Mouse (Mus musculus) cerebellum, postnatal 36 days (tissue): ENCODE results near the gene Gas6.

Source experiments
- DNase-seq, 2 experiments: peaks; one replicate each; pipeline ENCODE4 v3.0.0; 2021 to 2022; ENCODE audit warnings: mixed read lengths in 2 of 2

Gas6 gene

DNA sequence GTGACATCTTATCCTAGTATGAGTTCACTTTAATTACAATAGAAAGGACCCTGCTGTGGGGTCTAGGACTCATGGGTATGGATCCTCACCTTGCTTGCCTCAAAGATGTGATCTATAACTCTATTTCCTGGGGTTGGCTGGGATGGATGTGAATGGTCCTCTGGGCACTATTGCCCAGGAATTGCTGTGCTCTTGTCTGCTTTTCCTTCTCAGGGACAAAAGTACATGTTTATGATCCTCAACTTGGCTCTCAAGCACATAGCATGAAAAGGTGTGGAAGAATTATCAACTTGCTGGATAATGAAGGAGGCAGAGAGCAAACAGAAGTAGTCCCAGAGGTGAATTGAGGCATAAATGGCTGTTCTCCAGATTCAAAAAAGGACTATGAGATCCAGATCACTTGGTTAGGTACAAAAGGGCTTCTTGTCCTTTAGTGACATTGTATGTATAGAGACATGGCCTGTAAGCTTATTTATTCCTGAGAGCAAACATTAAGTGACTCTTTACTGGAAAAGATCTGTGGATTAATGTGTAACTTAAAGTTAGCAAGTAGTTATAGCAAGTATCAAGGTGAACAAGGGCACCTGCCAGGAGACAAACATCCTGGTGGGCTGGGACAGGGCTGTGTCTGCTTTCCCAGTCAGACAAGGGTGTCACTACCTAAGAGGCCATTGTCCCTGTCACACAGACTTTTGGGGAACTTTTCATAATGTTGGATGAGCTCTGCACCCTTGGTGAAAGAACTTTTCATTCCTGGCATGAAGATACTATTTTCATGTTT, 10.8 kb upstream of the Gas6 start:
- DNase-seq: no peak

DNA sequence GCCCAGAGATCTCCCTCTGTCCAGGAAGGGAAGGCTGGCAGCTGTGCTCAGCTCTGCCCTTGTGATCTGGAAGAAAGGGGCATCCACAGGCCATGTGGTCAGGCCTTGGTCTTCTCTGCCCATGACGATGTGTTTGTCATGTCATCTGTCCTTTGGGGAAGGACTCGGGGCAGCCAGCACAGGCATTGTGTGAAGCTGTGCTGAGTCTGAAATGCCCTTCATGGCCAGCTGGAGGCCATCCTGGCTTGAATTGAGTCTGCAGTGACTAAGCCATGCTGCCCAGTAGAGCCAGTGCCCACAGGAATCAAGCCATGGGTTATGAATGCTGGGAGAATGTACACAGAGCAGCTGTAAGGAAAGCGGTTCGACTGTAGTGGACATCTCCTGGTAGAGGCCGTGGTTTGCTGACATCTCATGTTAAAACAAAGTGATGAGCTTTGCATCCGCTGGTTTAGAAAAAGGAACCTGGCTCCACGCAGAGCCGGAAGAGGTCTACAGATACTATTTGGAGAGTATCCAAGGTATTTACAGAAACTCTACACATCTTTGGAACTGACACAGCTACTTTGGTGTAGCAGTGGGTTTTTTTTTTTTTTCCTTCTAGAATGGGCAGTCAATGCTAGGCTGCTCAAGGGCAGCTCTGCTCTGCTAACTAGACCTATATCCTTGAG, 9.8 kb upstream of the Gas6 start:
- no peak for DNase-seq

DNA sequence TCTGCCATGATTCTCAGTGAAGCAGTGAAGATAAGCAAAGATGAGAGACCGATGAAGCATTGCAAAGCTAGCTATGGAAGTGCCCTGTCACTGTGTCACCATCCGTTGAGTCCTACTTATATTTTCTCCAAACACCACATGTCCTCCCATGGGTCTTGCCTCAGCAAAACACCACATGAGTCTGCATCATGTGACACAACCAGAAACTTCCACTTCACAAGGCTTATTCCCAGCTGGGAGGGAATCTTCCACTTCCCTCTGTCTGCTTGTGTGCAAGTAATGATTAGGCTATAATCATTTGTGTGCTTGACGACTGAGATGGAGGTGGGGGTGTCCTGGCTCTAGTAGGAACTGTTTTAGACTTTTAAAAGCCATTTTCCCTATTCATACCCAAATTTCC, 6.9 kb upstream of the Gas6 start:
- DNase-seq: no peak

DNA sequence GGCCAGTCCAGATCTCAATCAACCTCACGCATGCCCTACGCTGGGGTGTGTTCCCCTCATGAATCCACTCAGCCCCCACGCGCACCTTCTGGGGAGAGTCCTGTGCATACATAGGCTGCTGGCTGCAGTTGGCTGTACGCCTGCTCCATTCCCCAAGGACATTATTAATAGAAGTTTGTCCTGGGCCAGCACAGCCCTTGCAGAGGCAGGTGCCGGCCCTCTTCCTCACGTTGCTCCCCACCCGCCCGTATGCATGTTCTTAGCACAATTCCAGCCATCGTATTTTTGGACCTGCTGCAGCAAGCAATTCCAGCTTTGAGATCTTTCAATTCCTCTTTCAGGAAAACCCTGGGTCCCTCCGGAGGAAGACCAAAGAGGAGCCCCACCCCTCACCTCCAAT, 1.3 kb downstream of the Gas6 start:
- DNase-seq: no peak

DNA sequence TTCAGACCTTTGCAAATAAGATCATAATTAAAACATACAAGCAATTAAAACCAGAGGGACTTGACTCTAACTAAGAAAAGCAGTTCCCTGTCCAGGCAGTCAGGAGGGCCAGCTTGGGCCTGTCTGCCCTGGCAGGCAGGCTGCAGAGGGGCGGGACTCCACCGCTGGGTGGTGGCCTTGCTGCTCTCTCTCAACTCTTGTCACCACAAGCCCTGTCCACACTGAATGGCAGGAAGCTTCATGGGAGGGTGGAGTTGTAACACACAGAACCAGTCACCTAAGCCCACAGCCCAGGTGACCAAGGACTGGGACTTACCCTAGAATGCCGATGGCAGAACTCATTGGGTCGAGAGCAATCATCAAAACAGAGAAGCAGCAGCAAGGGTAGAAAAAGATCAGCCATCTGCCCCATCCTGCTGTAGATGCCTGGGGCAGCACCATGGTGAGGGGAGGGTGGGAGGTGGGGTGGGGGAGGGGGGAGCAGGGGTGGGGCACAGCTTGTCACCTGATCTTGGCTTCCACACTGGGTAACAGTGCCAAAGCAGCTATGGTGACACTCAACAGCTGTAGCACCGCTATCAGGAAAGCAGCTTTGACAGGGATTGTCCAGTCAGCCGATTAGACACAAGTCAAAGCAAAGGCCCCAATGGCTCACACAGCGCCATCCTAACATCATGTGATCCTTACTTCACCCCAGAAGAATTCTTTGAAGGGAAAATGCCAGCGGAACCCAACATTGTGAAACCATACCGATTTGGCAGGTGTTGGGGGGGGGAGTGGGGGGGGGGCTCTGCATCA, 1.9 kb downstream of the Gas6 start:
- DNase-seq: no peak

DNA sequence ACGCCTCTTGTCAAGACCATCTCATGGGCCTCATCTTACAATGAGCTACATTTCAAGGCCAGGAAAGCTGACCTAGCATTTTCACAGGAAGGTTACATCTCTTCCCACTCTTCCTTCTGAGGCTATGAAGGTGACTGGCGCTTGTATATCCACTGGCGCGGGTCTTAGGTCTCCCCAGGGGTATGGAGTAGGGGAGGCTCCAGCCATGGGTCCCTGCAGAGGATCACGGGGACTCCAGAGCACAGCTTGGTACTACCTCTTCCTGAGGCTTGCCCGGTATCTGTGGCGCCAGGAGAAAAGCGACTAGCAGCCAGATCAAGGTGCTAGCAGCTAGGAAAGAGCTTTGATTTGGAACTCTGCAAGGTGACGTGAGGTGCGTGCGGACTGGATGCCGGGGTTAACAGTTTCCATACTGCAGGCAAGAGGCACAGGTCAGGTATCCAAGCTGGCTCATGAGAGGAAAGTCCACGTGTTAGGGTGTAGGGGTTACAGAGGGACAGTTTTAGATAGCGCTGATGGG, 2.7 kb downstream of the Gas6 start:
- DNase-seq: no peak

DNA sequence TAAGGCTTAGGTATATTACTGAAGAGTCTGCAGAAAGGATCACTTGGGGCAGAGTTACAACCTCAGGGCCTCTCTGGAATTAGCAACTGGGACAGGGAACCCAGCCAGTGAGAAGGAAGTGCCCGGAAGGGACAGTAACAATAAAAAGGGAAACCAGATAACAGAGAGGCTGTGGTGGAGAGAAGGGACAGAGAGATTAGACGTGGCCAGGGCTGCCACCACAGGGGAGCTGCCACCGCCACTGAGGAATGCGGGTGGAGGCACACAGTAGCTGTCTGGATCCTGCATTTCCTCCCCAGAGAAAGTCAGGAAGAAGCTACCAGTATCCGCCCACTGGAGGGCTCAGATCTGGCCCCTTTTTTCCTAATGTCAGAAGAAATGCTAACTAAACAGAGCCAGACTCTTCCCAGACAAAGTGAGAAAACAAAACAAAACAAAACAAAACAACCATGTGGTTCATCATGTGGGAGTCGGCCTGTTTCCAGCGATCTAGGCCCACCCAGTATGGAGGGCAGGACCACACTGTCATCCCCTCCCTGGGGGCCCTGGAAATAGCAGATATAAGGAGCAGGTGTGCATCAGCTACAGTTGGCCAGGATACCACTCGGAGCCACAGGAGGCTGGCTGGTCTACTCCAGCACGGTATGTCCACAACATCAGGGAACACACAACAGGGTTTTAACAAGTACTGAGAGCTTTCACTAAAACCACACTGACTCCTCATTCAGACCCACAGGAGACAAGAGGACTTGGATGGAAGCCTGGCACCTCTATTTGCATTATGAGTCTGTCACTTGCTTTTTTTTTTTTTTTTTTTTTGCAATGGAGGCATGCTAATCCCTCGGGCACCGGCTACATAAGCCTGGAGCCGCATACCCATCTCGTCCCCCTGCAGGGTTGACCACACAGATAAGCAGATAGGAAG, 4.0 kb downstream of the Gas6 start:
- DNase-seq: no peak

DNA sequence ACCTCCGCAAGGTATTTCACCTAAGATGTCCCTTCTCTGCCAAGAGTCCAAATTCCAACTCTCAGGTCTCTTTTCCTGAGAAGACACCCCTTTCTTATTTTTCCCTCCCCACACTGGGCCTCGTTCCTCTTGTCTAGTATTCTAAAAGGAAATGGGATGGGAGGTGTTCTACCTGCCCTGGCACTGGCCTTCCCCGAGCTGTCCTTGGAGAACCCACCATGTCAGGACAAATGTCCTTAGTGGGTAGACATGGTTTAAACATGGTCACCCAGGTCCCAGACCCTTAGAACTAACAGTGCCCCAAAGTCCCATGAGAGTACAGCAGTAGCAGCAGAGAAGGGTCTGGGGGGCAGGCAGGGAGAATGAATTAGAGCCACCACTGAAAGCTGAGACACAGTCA, 4.9 kb downstream of the Gas6 start:
- no peak for DNase-seq

DNA sequence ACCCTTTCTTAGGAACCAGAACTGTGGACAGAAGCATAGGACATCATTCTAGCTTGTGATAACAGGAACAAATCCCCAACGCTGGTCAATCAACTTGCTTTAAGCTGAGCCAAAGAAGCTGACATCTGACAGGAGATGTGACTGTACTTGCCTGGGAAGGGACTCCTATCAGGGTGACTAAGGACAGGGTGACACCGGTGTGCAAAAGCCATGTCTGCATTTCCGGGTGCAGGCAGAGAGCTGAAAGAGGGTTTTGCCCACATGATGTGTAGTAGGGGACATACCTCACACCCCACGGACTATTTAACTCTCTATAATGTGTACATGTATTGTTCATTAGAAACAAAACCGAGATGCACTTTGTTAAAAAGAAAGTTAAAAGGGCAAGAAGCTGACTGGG, 11.1 kb downstream of the Gas6 start:
- no peak for DNase-seq

DNA sequence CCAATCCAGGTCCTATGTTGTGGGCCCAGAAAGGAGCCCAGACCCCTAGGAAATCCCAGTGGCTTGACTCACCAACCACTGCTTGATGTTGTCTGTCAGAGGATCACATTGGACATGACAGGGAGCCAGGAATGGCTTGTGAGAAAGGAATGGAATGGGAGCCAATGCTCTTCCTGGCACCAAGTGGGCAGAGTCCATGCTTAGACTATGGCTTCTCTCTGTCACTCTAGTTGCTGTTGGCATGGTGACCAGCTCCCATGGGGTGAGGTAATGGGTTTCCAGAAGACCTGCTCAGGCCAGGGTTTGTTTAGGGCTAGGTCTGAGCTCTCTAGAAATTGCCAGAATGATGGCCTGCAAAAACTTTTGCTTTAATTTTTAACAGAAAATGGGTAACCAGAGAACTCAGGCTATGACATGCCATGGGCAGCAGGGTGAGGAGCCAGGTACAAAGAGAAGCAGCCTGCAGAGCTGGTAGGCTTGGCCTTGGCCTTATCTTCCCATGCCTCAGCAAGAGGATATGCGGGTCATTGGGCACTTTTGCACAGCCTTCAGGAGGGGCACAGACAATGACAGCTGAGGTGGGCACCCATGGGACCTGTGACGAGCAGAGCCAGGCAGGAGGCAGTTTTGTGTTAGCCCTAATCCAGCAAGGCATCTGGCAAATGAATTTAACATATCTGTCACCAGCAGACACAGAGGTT, 12.0 kb downstream of the Gas6 start:
- peak; percentile 38 to 46 for DNase-seq

DNA sequence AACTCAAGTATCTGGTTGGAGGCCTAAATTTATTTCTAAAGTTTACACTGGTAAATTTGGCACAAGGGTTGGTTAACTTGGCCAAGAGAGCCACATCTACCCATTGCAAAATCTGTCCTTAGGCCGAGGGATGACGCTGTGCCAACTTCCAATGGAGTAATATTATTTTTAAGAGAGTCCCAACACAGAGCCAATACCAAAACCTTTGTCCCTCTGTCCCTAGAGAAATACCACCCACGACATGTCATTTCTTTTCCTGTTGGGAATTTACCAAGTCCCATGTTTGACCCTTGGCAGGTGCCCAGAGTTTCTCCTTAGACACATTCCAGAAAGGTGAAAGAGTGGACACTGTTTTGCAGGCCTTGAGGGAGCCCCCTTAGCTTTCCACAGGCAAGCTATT, 12.7 kb downstream of the Gas6 start:
- DNase-seq: no peak

DNA sequence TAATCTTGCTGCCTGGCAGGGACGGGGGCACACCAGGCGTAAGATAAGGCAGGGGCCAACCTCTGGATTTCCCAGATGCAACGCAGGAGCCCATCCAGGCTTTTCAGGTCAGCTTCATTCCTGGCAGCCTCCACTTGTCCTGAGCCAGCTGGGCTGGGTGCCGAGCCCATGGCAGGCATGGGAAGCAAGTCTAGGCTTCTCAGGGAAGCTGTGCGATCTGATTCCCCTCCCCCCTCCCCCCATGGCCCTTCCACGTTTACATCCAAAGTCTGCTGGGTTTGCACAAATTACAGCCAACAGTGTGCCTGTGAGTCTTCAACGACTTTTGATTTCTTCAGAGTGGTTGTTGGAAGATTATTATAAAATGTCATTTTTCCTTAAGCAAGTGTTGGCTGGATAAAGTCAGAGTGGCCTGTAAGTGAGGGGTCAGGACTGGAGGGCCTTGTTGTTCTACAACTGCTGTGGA, 13.2 kb downstream of the Gas6 start:
- no peak for DNase-seq

DNA sequence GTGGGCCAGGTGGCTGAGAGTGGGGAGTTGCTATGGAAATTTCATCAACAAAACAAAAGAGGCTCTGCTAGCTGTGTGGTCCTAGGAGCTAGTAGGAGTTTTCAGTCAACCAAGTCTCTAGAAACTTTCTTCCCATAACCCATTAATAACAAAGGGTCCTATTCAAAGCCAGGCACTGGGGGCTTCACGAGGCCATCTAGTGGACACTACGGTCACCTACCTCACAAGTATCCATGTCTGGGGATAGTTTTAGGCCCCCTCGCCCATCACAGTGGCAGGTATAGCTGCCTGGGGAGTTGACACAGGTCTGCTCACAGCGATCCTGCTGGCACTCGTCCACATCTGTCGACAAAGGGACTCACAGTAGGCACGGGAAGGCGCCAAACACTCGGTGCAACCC, 18.4 kb downstream of the Gas6 start:
- DNase-seq: no peak

DNA sequence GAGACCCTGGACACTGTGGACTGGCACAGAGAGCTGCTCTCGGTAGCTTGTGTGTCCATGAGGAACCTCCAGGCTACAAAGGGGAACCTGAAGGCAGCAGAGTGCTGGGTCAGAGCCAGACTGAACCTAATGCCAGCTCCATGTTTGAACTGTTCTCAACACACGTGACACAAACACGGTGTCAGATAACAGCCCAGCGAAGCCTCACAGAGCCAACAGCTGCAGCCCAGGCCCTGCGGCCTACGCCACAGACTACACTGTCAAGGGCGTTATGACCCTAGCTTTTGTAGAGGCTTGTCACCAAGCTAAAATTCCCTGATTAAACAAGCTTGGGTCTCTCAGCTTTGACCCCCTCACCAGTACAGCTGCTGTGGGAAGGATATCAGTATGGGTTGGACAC, 22.0 kb downstream of the Gas6 start:
- no peak for DNase-seq

DNA sequence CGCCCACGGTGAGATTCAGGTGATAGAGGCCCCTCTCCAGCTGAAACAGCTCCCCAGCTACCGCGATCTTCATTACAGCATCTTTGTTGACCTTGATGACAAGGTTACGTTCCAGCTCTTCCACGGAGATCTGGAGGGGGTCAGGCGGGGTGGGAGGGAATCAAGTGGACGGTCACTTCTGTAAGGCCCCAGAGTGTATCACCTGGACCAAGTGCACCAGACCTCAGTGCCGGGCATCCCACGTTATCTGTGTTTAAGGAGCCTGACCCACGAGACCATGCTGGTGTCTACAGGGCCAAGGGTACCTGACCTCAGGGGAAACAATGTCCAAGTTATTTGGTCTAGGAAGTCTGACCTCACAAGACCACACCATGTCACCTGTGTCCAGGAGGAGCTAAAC, 22.8 kb downstream of the Gas6 start:
- DNase-seq: no peak

DNA sequence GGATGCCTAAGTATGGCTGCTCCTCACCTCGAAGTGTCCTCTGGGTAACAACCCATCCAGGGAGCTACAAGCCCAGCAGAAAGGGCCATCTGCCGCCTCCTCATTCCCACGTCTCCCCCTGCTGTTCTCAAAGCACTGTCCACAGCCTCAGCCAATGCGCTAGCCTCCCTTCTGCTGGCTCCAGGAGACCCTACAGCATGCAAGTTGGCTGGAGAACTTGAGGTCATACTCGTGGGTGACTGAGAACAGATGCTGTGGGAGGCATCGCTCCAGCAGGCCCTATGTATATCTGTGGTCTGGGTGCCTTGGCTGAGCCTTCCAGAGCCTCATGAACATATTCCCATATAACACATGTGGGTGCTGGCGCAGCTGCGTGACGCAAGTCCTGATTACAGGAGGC, 25.6 kb downstream of the Gas6 start:
- DNase-seq: no peak

DNA sequence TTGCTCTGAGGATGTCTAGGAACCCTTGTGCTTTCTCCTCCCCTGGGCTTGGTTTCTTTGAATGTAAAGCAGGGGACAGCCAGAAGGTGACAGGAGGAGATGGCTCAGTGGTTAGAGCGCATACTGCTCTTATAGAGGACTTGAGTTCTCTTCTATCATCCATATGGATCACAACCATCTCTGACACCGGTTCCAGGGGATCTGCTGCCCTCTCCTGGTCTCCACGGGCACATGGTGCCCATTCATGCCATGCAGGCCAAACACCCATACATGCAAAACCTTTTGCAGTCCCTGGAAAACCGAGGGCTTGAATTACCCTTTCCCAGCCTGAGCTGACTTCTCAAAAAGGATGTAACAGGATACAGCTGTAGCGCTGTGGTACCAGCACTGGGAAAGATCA, 27.3 kb downstream of the Gas6 start:
- DNase-seq: peak in 1 of 2 experiments; percentile 26

DNA sequence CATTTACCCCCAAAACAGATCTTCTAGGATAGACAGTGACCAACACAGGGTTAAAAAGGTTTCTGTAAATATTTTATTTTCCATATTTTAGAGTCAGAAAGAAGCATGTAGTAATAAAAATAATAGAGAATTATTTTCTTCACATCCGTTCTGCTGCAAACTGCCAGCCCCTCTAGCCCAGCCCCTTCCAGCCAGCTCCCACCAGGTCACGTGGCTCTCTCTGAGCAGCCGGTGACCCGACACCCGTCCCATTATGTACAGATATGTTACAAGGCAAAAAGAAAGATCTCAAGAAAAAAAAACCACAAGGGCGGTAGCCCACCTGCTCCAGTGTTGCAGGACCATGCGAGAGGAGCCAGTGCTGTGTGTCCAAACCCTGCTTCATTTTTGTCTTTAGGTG, 29.0 kb downstream of the Gas6 start:
- DNase-seq: no peak

DNA sequence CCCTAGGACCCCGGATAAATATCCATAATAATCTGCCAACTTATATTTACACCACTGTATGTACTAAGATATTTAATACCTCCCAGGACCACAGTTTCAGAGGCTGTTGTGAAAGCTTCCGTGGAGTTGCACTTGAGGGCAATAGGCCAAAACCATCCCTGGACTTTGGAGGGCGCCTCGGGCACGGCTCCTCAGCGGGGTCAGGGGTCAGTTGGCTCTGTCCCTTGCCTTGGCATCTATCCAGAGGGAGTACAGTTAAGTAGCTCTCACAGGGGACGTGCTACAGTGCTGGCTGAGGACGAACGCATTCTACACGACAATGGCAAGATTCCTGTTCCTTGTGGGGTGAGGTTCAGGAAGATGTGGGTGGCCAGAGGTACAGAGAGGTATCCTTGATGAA, 31.9 kb downstream of the Gas6 start:
- DNase-seq: no peak

DNA sequence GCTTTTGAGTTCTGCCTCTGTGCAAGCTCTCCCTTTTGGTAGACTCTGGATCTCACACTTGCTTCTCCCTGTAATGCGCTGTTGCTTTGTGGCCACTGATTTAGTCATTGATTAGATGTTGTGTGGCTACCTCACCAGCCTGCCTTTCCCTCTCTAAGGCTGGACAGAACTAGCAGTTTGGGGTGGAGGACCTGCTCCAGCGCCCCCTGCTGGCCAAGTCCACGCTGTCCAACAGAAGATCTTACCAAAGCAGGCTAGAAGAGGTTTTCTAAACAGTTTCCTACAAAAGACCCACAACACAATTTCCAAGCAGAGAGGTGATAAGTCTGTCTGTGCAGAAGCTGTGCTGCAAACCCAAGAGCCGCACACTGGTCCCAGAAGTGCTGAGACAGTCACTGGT, 32.4 kb downstream of the Gas6 start:
- DNase-seq: peak; percentile 77 to 80

DNA sequence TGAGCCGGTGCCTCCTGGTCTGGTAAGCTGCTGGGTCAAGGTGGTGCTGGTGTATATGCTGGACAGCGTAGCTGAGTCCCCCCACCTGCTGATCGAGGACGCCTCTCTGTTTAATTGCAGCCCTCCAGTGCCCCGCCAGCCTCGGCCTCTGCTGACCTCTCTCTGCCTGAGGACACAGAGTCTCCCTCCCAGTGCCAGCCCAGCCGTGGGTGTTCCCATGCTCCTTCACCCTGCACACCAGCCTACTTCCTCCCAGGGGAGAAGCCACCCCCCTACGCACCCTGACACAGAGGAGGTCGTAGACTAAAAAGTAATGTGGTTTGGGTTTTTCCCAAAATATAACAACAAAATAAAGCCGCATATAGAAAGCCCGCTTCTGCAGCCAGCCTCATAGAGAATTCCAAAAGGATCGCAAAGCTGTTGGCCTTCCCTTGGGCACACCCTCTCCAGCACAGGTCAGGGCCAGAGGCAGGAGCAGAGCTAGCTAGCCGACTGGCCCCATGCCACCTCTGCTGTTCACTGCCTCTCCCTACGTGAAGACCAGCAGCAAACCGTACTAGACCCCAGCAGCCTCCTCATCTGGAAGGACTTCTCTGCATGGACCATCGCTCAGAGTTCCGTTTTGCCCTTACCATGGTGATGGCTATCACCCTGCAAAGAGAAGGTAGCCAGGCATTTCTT, 33.1 kb downstream of the Gas6 start:
- no peak for DNase-seq
